Mouse (Mus musculus): ENCODE measurements around the gene Pgm1. TPM values are rescaled to one million over a fixed set of nuclear protein-coding genes. Genes with fewer than 3 reads are reported as not detected.

Pgm1 gene
- polyA plus RNA-seq, 1 experiment from 2014 or later: 259 TPM

DNA sequence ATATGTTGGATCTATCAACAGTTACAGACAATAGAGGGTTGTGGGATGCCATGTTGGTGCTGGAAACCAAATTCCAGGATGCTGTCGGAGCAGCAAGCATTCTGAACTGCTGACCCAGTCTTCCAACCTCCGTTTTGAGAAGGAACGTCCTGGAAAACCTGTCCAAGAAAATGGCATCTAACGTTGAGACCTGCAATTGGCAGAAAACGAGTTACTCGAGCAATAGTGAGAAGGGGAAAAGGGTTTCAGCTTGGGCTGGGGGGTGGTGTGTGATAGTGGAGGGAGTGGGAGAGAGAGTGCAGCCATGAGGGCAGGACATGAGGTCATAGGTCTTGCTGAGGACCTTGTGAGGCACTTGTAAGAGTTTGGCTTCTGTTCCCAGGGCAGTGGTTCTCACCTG is 105.8 kb downstream of the Pgm1 start:
- no peak for DNase-seq (ENCODE audit: low spot score)
- Histone ChIP-seq H3K4me1 (peaks cover 21% of the 10 kb centered on the region), H3K9me3 (no peaks in the 10 kb centered on the region), H3K36me3 (no peaks in the 10 kb centered on the region), H3K27me3 (ENCODE audit: insufficient read depth, poor library complexity, severe bottlenecking) (peaks cover 14% of the 10 kb centered on the region; the same call in 1 of the 2 replicates), H3K27ac (no peak overlapping the region), H3K4me3 (no peak overlapping the region)
- WGBS: 73% methylated on average over 6 of the region's 6 CpGs

GRCm38 (mm10) chr4:100035919-100036554 is 106.8 kb downstream of the Pgm1 start:
- DNase-seq (ENCODE audit: low spot score): no peak
- Histone ChIP-seq H3K4me3 (no peak overlapping the region), H3K27ac (no peak overlapping the region), H3K9me3 (no peaks in the 10 kb centered on the region), H3K27me3 (ENCODE audit: insufficient read depth, poor library complexity, severe bottlenecking) (peaks cover 14% of the 10 kb centered on the region; the same call in 1 of the 2 replicates), H3K4me1 (peaks cover 20% of the 10 kb centered on the region), H3K36me3 (no peaks in the 10 kb centered on the region)
- 44% methylated on average over 16 of the region's 16 CpGs for WGBS

Other genes starting within 250 kb of the Pgm1 start
- gene Alg6, start 213.8 kb upstream of the Pgm1 start, polyA plus RNA-seq (2016; fragmentation: Nextera tagmentation; extraction: Ambion mirVana): 13.2 and 16.2 TPM in 2 replicates
- gene Efcab7, start 100.2 kb upstream of the Pgm1 start, polyA plus RNA-seq (2016; fragmentation: Nextera tagmentation; extraction: Ambion mirVana): 10.2 and 17.8 TPM in 2 replicates
- gene Itgb3bp, start 399 bp downstream of the Pgm1 start, polyA plus RNA-seq (2016; fragmentation: Nextera tagmentation; extraction: Ambion mirVana): 37.0 and 43.8 TPM in 2 replicates
- gene Ror1, start 166.4 kb downstream of the Pgm1 start, polyA plus RNA-seq (2016; fragmentation: Nextera tagmentation; extraction: Ambion mirVana): 8.2 and 9.3 TPM in 2 replicates

Measured in heart, embryonic 10.5 days (tissue).